Mouse (Mus musculus) limb, embryonic 14.5 days (tissue): ENCODE data around the gene Psmb8. TPM values are rescaled to one million over a fixed set of nuclear protein-coding genes. Genes with fewer than 3 reads are reported as not detected.

ENCODE experiments used
- ATAC-seq: fragments of 200-750 bp; cut with Nextera tagmentation; 2 replicates; pipeline ENCODE4 v1.8.0; 2017; ENCODE audit warnings: low read depth, moderate number of reproducible peaks, moderate TSS enrichment; ENCODE audit not compliant: low FRiP score
- DNase-seq: peaks from one replicate; pipeline ENCODE4 v3.0.0-alpha.2; 2015; ENCODE audit warnings: low spot score
- H3K27ac ChIP-seq: fragments of 300-500 bp; sonication (generic); replicated peaks from 2 replicates; pipeline ENCODE4 v1.5.1; 2014; ENCODE audit warnings: low read depth, mild to moderate bottlenecking, low read length, moderate library complexity, mixed read lengths
- H3K27me3 ChIP-seq: fragments of 300-500 bp; sonication (generic); 2 replicates; pipeline ENCODE4 v1.6.1; 2014; ENCODE audit warnings: low read length, mixed read lengths; ENCODE audit not compliant: control insufficient read depth, insufficient read depth
- H3K36me3 ChIP-seq: fragments of 300-500 bp; sonication (generic); 2 replicates; pipeline ENCODE4 v1.6.1; 2014; ENCODE audit warnings: mild to moderate bottlenecking, low read length, moderate library complexity, mixed read lengths; ENCODE audit not compliant: control insufficient read depth, insufficient read depth
- H3K4me1 ChIP-seq: fragments of 300-500 bp; sonication (generic); 2 replicates; pipeline ENCODE4 v1.6.1; 2014; ENCODE audit warnings: antibody characterized with exemption, low read length, mixed read lengths; ENCODE audit not compliant: control insufficient read depth, insufficient read depth
- H3K4me2 ChIP-seq: fragments of 300-500 bp; sonication (generic); replicated peaks from 2 replicates; pipeline ENCODE4 v1.6.1; 2014; ENCODE audit warnings: low read depth, mild to moderate bottlenecking, low read length, moderate library complexity; ENCODE audit not compliant: severe bottlenecking
- H3K4me3 ChIP-seq: fragments of 300-500 bp; sonication (generic); replicated peaks from 2 replicates; pipeline ENCODE4 v1.5.1; 2014; ENCODE audit warnings: low read length
- H3K9ac ChIP-seq: fragments of 300-500 bp; sonication (generic); 2 replicates; pipeline ENCODE4 v1.6.1; 2014; ENCODE audit warnings: mild to moderate bottlenecking, low read depth, low read length, moderate library complexity; ENCODE audit not compliant: severe bottlenecking
- H3K9me3 ChIP-seq: fragments of 300-500 bp; sonication (generic); 2 replicates; pipeline ENCODE4 v1.6.1; 2016; ENCODE audit warnings: low read length; ENCODE audit not compliant: control insufficient read depth
- POLR2A ChIP-seq: fragments of 200-500 bp; IDR thresholded peaks from 2 replicates; pipeline ENCODE4 v1.8.0; 2012; ENCODE audit warnings: inconsistent platforms, mild to moderate bottlenecking, moderate library complexity, borderline replicate concordance; ENCODE audit not compliant: insufficient read depth, insufficient read length; ENCODE audit errors: extremely low read depth
- WGBS: fragments of 180-500 bp; shearing (Covaris S2); extraction: QIAGEN DNeasy Blood & Tissue Kit; methylation state at CpG from one replicate; pipeline ENCODE4 v1.1.7; 2014; 5-methylcytosine and 5-hydroxymethylcytosine counted together
- polyA plus RNA-seq, 2 experiments: library from polyadenylated mRNA; depleted of rRNA in 1 of 2; stranded (reverse) in 1 of 2; unstranded in 1 of 2; fragments of >200 nt; fragmentation: Nextera tagmentation in 1 of 2; extraction: Ambion mirVana in 1 of 2; gene quantifications; 2 replicates each; pipeline versions ENCODE4 v1.2.1 to v1.2.3; 2012 to 2014

Psmb8 gene
- polyA plus RNA-seq, 2 experiments = 6.8 to 9.2 TPM

DNA sequence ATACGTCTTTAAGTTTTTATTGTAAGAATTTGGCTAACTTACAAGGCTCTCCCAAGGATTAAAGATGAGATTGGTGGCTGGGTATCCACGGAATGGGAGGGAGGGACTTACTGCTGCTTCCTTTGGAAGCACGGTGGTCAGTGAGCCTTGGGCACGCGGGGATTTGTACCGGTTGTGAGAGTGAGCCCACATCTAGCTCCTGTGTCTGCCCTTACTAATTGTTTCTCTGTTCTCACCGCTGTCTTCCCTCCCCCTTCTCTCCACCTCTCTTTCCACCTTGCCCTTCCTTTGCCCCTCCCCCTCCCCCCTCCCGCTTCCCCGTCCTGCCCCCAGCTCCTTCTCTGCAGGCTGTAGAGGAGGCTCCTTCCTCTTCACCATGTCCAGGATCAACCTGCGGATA is 10.9 kb downstream of the Psmb8 start:
- ATAC-seq (no peak), DNase-seq (no peak)
- TF ChIP-seq POLR2A = no peak
- H3K4me1 ChIP-seq = no peaks in the 10 kb centered on the region; the same call in 1 of the 2 replicates
- H3K4me2 ChIP-seq = no peak overlapping the region
- no peak overlapping the region for H3K27ac ChIP-seq
- H3K9me3 ChIP-seq = no peaks in the 10 kb centered on the region
- H3K36me3 ChIP-seq = no peaks in the 10 kb centered on the region
- no peak overlapping the region for H3K9ac ChIP-seq
- no peak overlapping the region for H3K4me3 ChIP-seq
- peaks cover 48% of the 10 kb centered on the region for H3K27me3 ChIP-seq
- 19% methylated on average over 10 of the region's 10 CpGs for WGBS

- DNase-seq (no peak), ATAC-seq (no peak)
- Histone ChIP-seq H3K4me2 (no peak overlapping the region), H3K27ac (no peak overlapping the region), H3K9me3 (no peaks in the 10 kb centered on the region), H3K4me3 (no peak overlapping the region), H3K36me3 (no peaks in the 10 kb centered on the region), H3K4me1 (no peaks in the 10 kb centered on the region; the same call in 1 of the 2 replicates), H3K27me3 (peaks cover 59% of the 10 kb centered on the region), H3K9ac (no peak overlapping the region)
- 52% methylated on average over 3 of the region's 3 CpGs for WGBS
- no peak for TF ChIP-seq POLR2A
Observed at GRCm38 (mm10) chr17:34209680-34210079, 12.2 kb downstream of the Psmb8 start.

GRCm38 (mm10) chr17:34210599-34210998 is 13.1 kb downstream of the Psmb8 start:
- WGBS = 83% methylated on average over 3 of the region's 3 CpGs
- peaks cover 50% of the 10 kb centered on the region for H3K27me3 ChIP-seq
- DNase-seq = no peak
- no peak overlapping the region for H3K9ac ChIP-seq
- H3K36me3 ChIP-seq = no peaks in the 10 kb centered on the region
- no peak overlapping the region for H3K27ac ChIP-seq
- H3K4me3 ChIP-seq = no peak overlapping the region
- H3K4me1 ChIP-seq = no peaks in the 10 kb centered on the region
- no peaks in the 10 kb centered on the region for H3K9me3 ChIP-seq
- H3K4me2 ChIP-seq = no peak overlapping the region
- no peak for TF ChIP-seq POLR2A
- ATAC-seq = no peak

DNA sequence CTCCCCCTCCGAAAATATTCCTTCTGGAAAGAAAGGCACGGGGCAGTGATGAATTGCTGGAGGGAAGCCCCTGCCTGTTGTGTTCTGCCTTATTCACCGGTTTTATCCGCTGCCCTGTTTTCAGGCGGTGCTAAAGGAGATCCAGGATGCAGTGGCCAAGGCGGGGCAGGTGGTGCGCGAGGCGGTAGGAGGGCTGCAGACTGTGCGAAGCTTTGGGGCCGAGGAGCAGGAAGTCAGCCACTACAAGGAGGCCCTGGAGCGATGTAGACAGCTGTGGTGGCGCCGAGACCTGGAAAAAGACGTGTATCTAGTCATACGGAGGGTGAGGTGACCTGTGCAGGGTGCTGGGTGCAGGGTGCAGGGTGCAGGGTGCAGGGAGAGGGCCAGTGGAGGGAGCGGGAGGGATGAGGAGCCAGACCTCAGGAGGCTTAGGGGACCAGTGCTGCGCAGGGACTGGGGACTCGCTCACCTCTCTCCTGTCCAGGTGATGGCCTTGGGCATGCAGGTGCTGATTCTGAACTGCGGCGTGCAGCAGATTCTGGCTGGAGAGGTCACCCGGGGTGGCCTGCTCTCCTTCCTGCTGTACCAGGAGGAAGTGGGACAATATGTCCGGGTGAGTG is 14.3 kb downstream of the Psmb8 start:
- ATAC-seq = no peak
- Histone ChIP-seq H3K36me3 (no peaks in the 10 kb centered on the region), H3K9me3 (no peaks in the 10 kb centered on the region), H3K9ac (no peak overlapping the region), H3K27ac (no peak overlapping the region), H3K4me1 (no peaks in the 10 kb centered on the region), H3K27me3 (peaks cover 45% of the 10 kb centered on the region), H3K4me2 (no peak overlapping the region), H3K4me3 (no peak overlapping the region)
- WGBS = 18% methylated on average over 23 of the region's 23 CpGs
- no peak for TF ChIP-seq POLR2A
- DNase-seq = no peak

- Histone ChIP-seq H3K9ac (no peak overlapping the region), H3K4me2 (peak overlapping the region; percentile 3; the same call in 1 of the 2 replicates), H3K27ac (no peak overlapping the region), H3K27me3 (peaks cover 45% of the 10 kb centered on the region), H3K4me3 (no peak overlapping the region), H3K4me1 (no peaks in the 10 kb centered on the region), H3K36me3 (no peaks in the 10 kb centered on the region), H3K9me3 (no peaks in the 10 kb centered on the region)
- ATAC-seq (no peak), DNase-seq (no peak)
- no peak for TF ChIP-seq POLR2A
- WGBS = 56% methylated on average over 21 of the region's 21 CpGs
Observed at GRCm38 (mm10) chr17:34213936-34214335, 16.4 kb downstream of the Psmb8 start.
